Mouse (Mus musculus) heart, postnatal 25 days (tissue): ENCODE measurements around the gene 4931422A03Rik. TPM values are rescaled to one million over a fixed set of nuclear protein-coding genes. Genes with fewer than 3 reads are reported as not detected.
"Not testable (repeated sequence)": the region's sequence is repeated elsewhere in the genome, so short reads cannot be mapped to it uniquely, and the experiment has no call there.

ENCODE experiments used
- DNase-seq: peaks from one replicate; pipeline ENCODE4 v3.0.0; 2022; ENCODE audit warnings: low spot score
- intact Hi-C: fragments of 180-260 bp; cut with DNase I; formaldehyde crosslinking; loops from one replicate; pipeline ENCODE4 v1.15.1; 2025
- total RNA-seq, 2 experiments: library from RNA; stranded (reverse); gene quantifications; 2 replicates each; pipeline ENCODE4 v1.2.3; 2021

The 4931422A03Rik gene
- total RNA-seq, result not detected

DNA sequence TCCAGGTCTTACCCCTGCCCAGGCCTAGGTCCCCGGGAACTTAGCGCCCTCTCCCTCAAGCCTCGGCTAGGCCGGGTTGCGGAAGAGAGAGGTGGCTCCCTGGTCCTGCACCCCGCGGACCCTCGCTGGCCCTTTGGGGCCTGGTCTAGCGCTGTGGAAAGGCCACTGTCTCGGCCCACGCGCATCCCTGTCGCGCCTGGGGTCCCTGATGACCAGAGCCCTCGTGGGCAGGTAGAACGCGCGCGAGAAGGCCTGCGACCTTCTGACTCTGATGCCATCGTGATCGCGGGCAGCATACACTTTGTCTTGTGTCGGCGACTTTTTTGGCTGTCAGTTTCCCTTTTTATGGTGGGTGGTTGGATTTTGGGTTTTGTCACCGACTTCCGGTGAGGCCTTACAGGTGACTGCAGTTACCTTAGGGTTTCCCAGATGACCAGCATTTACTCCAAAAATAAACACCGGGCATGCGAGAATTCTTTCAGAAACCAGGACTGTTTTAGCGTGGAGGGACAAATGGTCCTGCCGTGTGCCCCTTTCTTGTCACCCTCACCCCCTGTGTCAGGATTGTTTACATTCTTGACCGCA, at the start of gene 4931422A03Rik:
Gene 4931422A03Rik (minus strand): TSS at position 223 of the 585 bp plus-strand sequence.
- intact Hi-C loops, result no loop called here
- no peak for DNase-seq

GRCm38 (mm10) chr2:104069704-104070185, 41.6 kb upstream of the 4931422A03Rik start, which contains the start of gene Cd59b:
Gene Cd59b (plus strand): TSS chr2:104069849.
- peak; percentile 13 for DNase-seq
- intact Hi-C loops, result loop anchor here (1.0 kb wide), 1 partner anchor 27 kb away; no protein-coding TSS in a partner anchor

- DNase-seq, intact Hi-C loops: not testable (repeated sequence)
Measured at GRCm38 (mm10) chr2:104068450-104068849, 40.3 kb upstream of the 4931422A03Rik start, which contains the start of gene Gm10799. Gene Gm10799 (minus strand): TSS chr2:104068550.

DNA sequence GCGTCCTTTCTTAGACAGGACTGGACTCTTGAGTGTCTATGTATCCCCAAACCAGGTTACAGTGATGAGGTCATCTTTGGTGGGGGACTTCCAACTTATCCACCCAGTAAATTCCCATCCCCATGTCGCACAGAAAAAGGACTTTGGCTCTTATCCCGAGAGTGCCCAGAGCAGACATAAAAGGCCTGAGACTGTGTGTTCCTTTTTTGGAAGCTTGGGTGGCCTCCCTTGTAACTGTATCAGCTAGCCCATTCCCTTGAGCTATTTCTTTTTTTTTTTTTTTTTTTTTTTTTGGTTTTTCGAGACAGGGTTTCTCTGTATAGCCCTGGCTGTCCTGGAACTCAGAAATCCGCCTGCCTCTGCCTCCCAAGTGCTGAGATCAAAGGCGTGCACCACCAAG, 37.4 kb upstream of the 4931422A03Rik start, which contains the start of gene Gm10912:
Gene Gm10912 (plus strand): TSS at position 301 of the 400 bp plus-strand sequence.
- DNase-seq, intact Hi-C loops: not testable (repeated sequence)

GRCm38 (mm10) chr2:104064152-104064551, 36.0 kb upstream of the 4931422A03Rik start:
- intact Hi-C loops, result no loop called here
- no peak for DNase-seq

- no peak for DNase-seq
- intact Hi-C loops, result no loop called here
Measured at GRCm38 (mm10) chr2:104062665-104063064, 34.5 kb upstream of the 4931422A03Rik start.

DNA sequence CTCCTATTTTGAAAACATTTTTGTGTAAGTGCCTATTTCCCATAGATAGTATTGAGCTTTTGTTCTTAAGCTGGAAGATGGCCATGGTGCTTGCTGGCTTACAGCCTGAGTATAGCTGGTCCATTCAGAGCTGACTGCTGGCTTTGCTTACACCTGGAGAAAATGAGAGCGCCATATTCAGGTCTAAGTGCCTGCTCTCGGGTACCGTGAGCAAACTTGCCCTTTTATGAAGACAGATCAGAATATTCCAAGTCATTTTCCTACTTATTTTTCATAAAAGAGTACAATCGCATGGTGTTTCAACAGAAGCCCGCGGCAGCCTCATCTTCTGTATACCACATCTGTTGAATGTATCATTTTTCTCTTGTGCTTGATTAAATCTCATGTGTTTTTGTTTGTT, 32.8 kb upstream of the 4931422A03Rik start:
- intact Hi-C loops, result no loop called here
- no peak for DNase-seq

DNA sequence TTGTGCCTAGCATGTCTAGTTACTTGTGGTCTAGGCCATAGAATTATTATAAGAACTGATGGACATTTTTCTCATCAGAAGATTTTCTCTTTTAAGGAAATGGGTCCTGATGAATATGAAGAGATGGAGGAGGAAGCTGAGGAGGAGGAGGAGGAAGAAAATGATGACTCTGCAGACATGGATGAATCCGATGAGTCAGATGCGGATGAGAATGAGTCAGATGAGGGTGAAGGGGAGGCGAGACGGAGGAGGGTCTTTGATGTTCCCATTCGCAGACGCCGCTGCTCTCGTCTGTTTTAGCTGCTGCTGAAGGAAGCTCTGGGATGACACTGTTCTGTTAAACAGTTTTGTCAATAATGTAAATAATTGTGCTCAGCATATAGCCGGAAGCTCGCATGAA, 31.6 kb upstream of the 4931422A03Rik start:
- intact Hi-C loops, result no loop called here
- no peak for DNase-seq

DNA sequence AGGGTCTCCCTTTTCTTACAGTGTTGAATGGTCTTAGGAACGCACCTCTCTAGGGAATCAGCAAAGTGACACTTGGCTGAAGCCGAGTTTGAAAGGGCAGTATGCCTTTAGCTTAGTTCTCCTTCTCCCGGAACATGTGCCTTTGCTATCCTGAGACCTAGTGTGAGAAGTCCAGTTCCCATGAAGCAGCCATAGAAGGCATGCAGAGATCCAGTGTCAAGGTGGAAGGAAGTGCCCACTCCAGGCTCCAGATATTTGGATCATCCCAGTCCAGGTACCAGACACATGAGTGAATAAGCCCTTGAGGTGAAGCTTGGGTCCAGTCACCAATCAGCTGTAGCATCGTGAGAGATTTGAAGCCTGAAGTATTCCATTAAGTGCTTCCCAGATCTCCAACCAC, 30.8 kb upstream of the 4931422A03Rik start:
- no peak for DNase-seq
- intact Hi-C loops, result no loop called here

DNA sequence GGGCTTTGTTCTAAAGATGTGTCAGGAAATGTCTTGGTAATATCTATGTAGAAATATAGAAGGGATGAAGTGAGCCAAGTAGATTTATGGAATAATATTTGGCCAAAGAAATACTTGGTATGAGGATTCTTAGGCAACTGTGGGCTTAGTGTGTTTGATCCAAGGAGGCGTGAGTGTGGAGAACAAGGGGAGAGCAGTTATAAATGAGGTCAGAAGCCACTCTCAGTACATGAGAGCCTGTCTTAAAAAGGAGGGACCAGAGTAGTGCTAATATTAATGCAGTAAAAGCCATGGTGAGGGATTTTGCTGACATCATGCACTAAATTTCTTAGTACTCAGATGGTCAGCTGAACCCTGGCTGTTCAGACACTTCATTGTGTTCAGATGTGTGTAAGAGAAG, 30.2 kb upstream of the 4931422A03Rik start:
- DNase-seq, result no peak
- intact Hi-C loops, result no loop called here

DNA sequence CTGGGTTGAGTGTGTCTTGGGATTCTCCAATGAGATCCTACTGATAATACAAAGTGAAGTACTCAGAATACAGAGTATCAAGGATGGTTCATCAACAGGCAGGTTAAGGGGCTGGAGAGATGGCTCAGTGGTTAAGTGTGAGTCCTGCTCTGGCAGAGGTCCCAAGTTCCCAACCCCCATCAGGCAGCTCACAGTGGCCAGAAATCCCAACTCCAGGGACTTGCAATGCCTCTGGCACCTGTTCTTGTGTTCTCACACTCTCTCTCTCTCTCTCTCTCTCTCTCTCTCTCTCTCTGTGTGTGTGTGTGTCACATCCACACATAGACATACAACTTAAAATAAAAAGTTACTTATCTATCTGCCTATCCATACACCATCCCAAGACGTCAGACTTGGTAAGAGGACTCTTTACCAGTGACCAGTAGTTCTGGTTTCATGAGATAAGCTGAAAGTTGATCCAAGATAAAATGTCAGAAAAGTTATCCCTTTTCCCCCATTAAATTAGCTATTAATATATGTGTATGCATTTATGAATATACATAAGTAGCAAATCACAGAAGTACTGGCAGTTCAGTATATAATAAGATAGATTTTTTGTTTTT, 16.4 kb upstream of the 4931422A03Rik start:
- intact Hi-C loops, result loop anchor here (5.0 kb wide), 2 partner anchors 83 to 378 kb away; no protein-coding TSS in a partner anchor
- no peak for DNase-seq

- intact Hi-C loops, result loop anchor here (5.0 kb wide), 2 partner anchors 83 to 378 kb away; no protein-coding TSS in a partner anchor
- no peak for DNase-seq
Measured at GRCm38 (mm10) chr2:104043624-104044478, 15.7 kb upstream of the 4931422A03Rik start.

DNA sequence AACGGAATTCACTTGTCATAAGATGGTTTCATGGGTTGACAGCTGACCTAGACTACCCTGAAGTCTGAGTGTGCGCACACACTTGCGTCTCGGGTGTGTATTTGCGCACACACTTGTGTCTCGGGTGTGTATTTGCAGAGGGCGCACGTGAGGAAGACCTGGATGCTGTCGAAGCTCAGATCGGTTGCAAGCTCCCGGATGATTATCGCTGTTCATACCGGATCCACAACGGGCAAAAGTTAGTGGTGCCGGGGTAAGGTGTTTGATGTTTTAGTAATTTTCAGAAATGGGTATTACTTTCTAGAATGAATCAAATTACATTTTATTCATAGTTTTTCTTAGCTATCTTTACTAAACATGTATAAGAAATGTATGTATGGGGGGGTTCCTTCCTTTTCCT, 14.6 kb upstream of the 4931422A03Rik start:
- intact Hi-C loops, result loop anchor here (5.0 kb wide), 2 partner anchors 85 to 380 kb away; no protein-coding TSS in a partner anchor
- DNase-seq, result no peak

GRCm38 (mm10) chr2:104041632-104042031, 13.5 kb upstream of the 4931422A03Rik start:
- DNase-seq, result no peak
- intact Hi-C loops, result loop anchor here (5.0 kb wide), 2 partner anchors 86 to 381 kb away; no protein-coding TSS in a partner anchor

GRCm38 (mm10) chr2:104038236-104038635, 10.1 kb upstream of the 4931422A03Rik start:
- intact Hi-C loops, result loop anchor here (10.0 kb wide), 2 partner anchors 57 to 457 kb away; partner anchors contain the start of genes Cd59a and Hipk3
- DNase-seq, result no peak

DNA sequence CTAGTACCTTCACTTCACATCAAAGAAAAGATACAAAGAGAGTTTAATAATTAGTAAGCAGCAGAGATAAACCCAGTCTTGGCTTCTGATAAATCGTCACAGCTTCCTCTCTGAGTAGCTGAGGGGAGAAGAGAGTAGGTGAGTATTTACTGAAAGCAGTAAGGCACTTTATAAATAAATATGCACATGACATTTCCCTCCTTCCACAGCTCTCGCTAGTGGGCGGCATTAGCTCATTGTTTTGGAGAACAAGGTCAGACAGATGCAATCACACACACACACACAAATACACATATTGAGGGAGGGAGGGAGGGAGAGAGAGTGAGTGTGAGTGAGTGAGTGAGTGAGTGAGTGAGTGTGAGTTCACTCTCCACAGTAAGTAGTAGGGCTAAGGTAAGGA, 8.2 kb upstream of the 4931422A03Rik start:
- intact Hi-C loops, result loop anchor here (10.0 kb wide), 2 partner anchors 58 to 458 kb away; partner anchors contain the start of genes Cd59a and Hipk3
- DNase-seq, result no peak

GRCm38 (mm10) chr2:104035595-104035994, 7.4 kb upstream of the 4931422A03Rik start:
- DNase-seq, result peak; percentile 5
- intact Hi-C loops, result loop anchor here (10.0 kb wide), 2 partner anchors 59 to 459 kb away; partner anchors contain the start of genes Cd59a and Hipk3

DNA sequence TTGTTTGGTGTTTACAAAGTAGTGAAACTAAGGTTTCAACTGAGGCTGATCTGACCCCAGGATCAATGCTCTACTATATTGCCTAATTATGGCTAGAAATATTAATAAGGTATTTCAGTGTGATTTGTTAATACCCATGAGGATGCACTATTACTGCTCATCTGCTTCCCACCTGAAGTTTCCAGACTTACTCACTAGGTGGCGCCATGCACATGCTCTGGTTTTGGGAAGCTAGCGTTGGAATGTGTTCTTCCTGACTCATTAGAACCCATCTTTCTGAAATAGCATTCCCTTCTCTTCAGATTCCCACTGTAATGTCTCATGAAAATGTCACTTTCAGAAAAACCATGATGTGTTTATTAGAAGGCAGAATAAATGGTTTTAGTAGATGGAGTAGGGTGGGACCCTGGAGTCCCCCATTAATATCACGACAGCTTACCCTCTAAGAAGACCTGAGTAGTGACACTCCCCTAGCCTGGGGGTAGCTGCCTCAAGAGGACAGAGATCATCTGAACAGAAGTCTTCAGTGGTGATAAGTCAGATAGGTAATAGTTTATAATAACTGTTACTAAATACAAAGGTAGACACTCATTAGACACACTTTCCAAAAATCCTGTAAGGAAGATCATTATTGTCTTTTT, 6.8 kb upstream of the 4931422A03Rik start:
- intact Hi-C loops, result loop anchor here (10.0 kb wide), 2 partner anchors 60 to 460 kb away; partner anchors contain the start of genes Cd59a and Hipk3
- DNase-seq, result peak; percentile 14

DNA sequence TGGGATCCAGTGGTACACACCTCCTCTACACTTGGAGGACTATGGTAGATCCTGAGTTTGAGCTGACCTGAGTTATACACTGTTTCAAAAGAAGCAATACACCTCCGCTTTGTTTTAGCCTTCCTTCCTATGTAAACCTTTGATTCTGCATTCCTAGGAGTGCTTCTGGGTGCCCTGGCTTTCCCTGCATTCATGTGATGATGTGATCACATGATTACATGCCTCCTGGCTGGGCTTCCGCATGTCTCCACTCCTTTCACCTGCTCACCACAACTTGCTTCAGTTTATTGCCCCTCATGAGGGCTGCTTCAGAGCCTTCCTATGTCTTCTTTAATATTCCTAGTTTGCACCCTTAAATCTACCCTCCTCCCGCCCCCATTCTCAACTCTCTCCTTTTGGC, 3.9 kb upstream of the 4931422A03Rik start:
- intact Hi-C loops, result loop anchor here (10.0 kb wide), 2 partner anchors 63 to 463 kb away; partner anchors contain the start of genes Cd59a and Hipk3
- no peak for DNase-seq
